Comparison of ENCODE assay signal across 15 mouse cellular contexts in genomic region chr9:120774251-120774650, GRCm38 (mm10).
DNase-seq lines count a peak whose midpoint lies in the region; ATAC-seq and TF ChIP-seq lines count a peak whose summit lies in the region.
"Had no signal": no experiment of that assay in that cellular context is flagged by ENCODE, and none has a peak within 500 bp of the region (broad histone marks: within the 10 kb centered on the region; RNA-seq: fewer than 3 reads in every experiment).

No protein-coding gene starts in this region.

- H3K36me3 ChIP-seq in heart, postnatal 0 days (replicated peaks; ENCODE audit: control insufficient read depth, insufficient read depth, low read length) = no peaks in the 10 kb centered on the region
- H3K36me3 ChIP-seq in lung, postnatal 0 days (ENCODE audit: insufficient read depth, low read length) = no peaks in the 10 kb centered on the region
- H3K36me3 ChIP-seq in E14TG2a.4 (ENCODE audit: insufficient read depth, low read length) = no peaks in the 10 kb centered on the region
- H3K36me3 ChIP-seq: embryonic facial prominence, embryonic 10.5 days had no signal

- peaks cover 16% of the 10 kb centered on the region for H3K4me1 ChIP-seq in heart, postnatal 0 days (ENCODE audit: control insufficient read depth, insufficient read depth)
- peaks cover 27% of the 10 kb centered on the region; the same call in 1 of the 2 replicates for H3K4me1 ChIP-seq in lung, postnatal 0 days (ENCODE audit: insufficient read depth, low read depth, low read length)
- H3K4me1 ChIP-seq in lung, adult 2 months (ENCODE audit: control insufficient read depth, insufficient read depth, low read length) = peaks cover 18% of the 10 kb centered on the region
- peaks cover 29% of the 10 kb centered on the region for H3K4me1 ChIP-seq in E14TG2a.4 (replicated peaks; ENCODE audit: low read depth, low read length)

- 97% methylated on average over 1 of the region's 1 CpGs for WGBS in heart, postnatal 0 days
- 93% methylated on average over 1 of the region's 1 CpGs for WGBS in lung, postnatal 0 days
- 86% methylated on average over 1 of the region's 1 CpGs for WGBS in lung, adult 2 months

- H3K4me3 ChIP-seq in heart, postnatal 0 days (ENCODE audit: low read depth, low read length) = no peak overlapping the region
- no peak overlapping the region for H3K4me3 ChIP-seq in lung, postnatal 0 days (ENCODE audit: low read depth, low read length)
- H3K4me3 ChIP-seq in lung, adult 2 months (replicated peaks; ENCODE audit: extremely low read depth, low read depth, low read length) = no peak overlapping the region
- H3K4me3 ChIP-seq in E14TG2a.4 (replicated peaks; ENCODE audit: low read length) = no peak overlapping the region
- H3K4me3 ChIP-seq: embryonic facial prominence, embryonic 10.5 days had no signal

- no peak for TF ChIP-seq POLR2A in lung, adult 2 months (IDR thresholded peaks at IDR 0.05; ENCODE audit: borderline replicate concordance, extremely low read depth, low read depth, low read length)
- TF ChIP-seq POLR2A in brain, embryonic 14.5 days (IDR thresholded peaks at IDR 0.05; ENCODE audit: borderline replicate concordance, extremely low read depth, insufficient read depth, insufficient read length, poor library complexity, severe bottlenecking) = no peak

- no peak for ATAC-seq in heart, postnatal 0 days (ENCODE audit: insufficient read depth, low read depth)
- no peak for ATAC-seq in lung, postnatal 0 days
- ATAC-seq: activated CD4-positive, CD25-positive, alpha-beta regulatory T cell, adult 4 months; intestine, embryonic 16.5 days had no signal

- H3K27ac ChIP-seq in heart, postnatal 0 days (ENCODE audit: low read depth) = no peak overlapping the region
- no peak overlapping the region for H3K27ac ChIP-seq in lung, postnatal 0 days (ENCODE audit: low read length)
- H3K27ac ChIP-seq: embryonic facial prominence, embryonic 10.5 days had no signal

- intact Hi-C loops in heart, postnatal 36 days (cut with DNase I) = loop anchor here (2.0 kb wide), 2 partner anchors 31 to 171 kb away; no protein-coding TSS in a partner anchor
- intact Hi-C loops in left cerebral cortex, postnatal 14 days (cut with DNase I) = loop anchor here (10.0 kb wide), 2 partner anchors 161 to 169 kb away; no protein-coding TSS in a partner anchor

- no peak for DNase-seq in heart, postnatal 0 days (ENCODE audit: low spot score)
- DNase-seq in heart, postnatal 36 days = no peak
- no peak for DNase-seq in lung, postnatal 0 days (ENCODE audit: low spot score)
- DNase-seq in lung, adult 2 months = no peak
- DNase-seq in brain, embryonic 14.5 days (ENCODE audit: low read depth) = no peak
- no peak for DNase-seq in left cerebral cortex, postnatal 14 days (ENCODE audit: low spot score in 2 of 2)
- DNase-seq in testis, postnatal 14 days (ENCODE audit: low spot score) = no peak
- DNase-seq: cerebellum, adult 9-10 months; heart, postnatal 4 days; midbrain, embryonic 14.5 days; right cerebral cortex, adult 18-20 months had no signal

- no peak overlapping the region for H3K9ac ChIP-seq in heart, postnatal 0 days (replicated peaks; ENCODE audit: low read depth, low read length)
- no peak overlapping the region for H3K9ac ChIP-seq in lung, postnatal 0 days (replicated peaks; ENCODE audit: low read depth)

- H3K4me2 ChIP-seq in heart, postnatal 0 days (ENCODE audit: low read depth, low read length) = no peak overlapping the region
- H3K4me2 ChIP-seq in lung, postnatal 0 days (replicated peaks; ENCODE audit: low read depth, low read length) = no peak overlapping the region

- TF ChIP-seq CTCF in heart, postnatal 0 days (IDR thresholded peaks at IDR 0.05; ENCODE audit: low read depth) = 0 out of 2 replicates have a peak, but pooled peaks have one; percentile 4
- peak; percentile 46 for TF ChIP-seq CTCF in lung, postnatal 0 days (IDR thresholded peaks at IDR 0.05)
- no peak for TF ChIP-seq CTCF in lung, adult 2 months (IDR thresholded peaks at IDR 0.05; ENCODE audit: insufficient read depth, low read length)
- peak; percentile 68 for TF ChIP-seq CTCF in E14TG2a.4 (conservative IDR thresholded peaks at IDR 0.05; ENCODE audit: low read length)
- TF ChIP-seq CTCF in brain, embryonic 14.5 days (IDR thresholded peaks at IDR 0.05; ENCODE audit: borderline replicate concordance, extremely low read depth, insufficient read depth, insufficient read length) = peak; percentile 17; the same call in 1 of the 2 replicates

- H3K9me3 ChIP-seq in heart, postnatal 0 days (replicated peaks; ENCODE audit: control insufficient read depth, low read length) = no peaks in the 10 kb centered on the region
- H3K9me3 ChIP-seq in lung, postnatal 0 days (ENCODE audit: low read length) = no peaks in the 10 kb centered on the region
- 0 out of 2 replicates have a peak, but pooled peaks cover 2% of the 10 kb centered on the region for H3K9me3 ChIP-seq in E14TG2a.4 (ENCODE audit: low read length)
- H3K9me3 ChIP-seq: embryonic facial prominence, embryonic 10.5 days had no signal

- no peak for TF ChIP-seq EP300 in heart, postnatal 0 days (IDR thresholded peaks at IDR 0.05; ENCODE audit: low read depth)
- no peak for TF ChIP-seq EP300 in lung, postnatal 0 days (IDR thresholded peaks at IDR 0.05)

- no peaks in the 10 kb centered on the region for H3K27me3 ChIP-seq in heart, postnatal 0 days (ENCODE audit: control insufficient read depth, insufficient read depth, low read length)
- no peaks in the 10 kb centered on the region for H3K27me3 ChIP-seq in lung, postnatal 0 days (replicated peaks; ENCODE audit: insufficient read depth, low read length)
- peaks cover 27% of the 10 kb centered on the region for H3K27me3 ChIP-seq in E14TG2a.4 (ENCODE audit: insufficient read depth, low read length)
